Mouse (Mus musculus) A20 (cell line): ENCODE measurements at regions not wholly inside any gene's neighbourhood (a gene's known extent, or its start where the extent isn't known, plus 50 kb on each side); places are given as distances from the start of the nearest gene placed in this dataset.

Experiments
- DNase-seq: peaks from one replicate; pipeline ENCODE4 v3.0.0-alpha.2; 2011; ENCODE audit warnings: low read depth, low spot score

DNA sequence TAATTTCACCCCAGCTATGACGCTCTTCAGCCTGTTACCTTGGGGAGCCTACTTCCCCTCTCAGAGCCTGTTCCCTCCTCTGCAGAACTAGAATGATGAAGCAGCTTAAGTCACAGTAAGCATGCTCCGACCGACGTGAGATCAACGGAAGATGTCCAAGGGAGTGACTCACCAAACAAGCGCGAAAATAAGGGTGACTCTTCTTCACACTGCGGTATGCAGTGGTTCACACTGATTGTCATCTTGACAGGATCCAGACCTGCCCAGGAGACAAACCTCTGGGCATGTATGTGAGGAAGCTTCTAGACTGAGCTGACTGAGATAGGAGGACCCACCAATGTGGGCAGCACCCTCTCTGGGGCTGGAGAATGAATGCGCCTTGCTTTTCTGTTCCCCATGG, 116.3 kb upstream of the Tpm1 start:
- no peak for DNase-seq

DNA sequence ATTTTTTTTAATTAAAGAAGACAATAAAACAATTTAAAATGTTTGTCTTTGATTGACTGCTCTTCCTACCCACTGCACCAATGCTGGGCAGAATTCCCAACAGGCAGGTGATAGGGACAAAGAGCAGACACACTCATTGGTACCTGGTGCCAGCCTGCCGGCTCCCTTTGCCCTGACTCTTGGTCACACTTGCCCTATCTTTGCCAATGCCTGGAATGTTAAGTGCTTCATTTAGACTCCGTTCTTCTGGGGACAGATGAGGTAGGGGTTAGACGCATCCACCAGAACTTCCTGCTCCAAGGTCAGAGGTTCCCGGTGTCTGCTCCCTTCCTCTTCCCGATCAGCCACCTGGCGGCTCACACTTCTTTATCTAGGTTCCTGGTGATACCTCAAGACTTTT, 114.5 kb upstream of the Tpm1 start:
- no peak for DNase-seq

DNA sequence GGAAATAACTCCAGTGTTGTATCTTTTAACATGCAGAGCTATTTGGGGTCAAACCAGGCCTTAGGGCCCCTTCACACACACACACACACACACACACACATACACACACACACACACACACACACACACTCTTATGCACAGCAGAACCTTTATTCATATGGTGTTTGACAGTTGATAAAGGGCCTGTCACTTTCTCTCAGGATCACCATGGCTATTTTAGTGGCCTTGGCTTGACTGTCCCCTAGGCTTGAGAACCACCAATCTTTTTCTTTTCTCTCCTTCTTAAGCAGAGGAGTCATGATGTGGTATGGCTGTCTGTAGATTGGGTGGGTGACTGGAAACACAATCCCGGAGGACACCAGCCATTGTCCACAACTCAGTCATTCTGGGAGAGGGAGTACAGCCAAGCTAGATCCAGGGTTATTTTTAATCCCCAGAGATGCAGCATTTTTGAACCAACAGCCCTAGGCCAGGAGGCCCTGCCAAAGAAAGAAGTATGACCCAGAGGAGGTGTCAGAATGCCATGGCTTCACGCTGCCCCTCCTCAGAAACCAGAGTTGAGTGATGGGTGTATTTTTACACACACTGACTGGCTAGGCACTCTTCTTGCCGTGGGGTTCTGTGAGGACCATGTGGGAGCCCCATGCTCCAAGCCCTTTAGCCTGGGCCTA, 111.7 kb upstream of the Tpm1 start:
- DNase-seq = no peak

DNA sequence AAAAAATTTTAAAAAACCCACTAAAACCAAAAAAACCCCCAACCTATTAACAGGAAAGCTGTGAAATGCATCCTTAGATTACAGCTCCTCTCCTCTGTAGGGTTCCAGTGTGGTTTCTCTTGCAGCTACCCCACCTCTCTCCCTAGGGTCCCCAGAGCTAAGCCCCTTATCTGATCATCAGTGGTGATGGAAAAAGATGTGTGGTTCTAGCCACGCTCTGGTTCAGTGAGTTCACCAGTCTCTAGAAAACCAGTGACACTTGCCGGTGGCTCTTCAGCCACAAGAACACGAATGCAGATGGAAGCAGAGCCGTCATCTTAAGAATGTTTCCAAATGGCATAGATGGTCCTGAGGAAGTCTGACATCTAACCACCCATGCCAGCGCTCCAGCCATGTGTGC, 111.1 kb upstream of the Tpm1 start:
- DNase-seq = no peak

DNA sequence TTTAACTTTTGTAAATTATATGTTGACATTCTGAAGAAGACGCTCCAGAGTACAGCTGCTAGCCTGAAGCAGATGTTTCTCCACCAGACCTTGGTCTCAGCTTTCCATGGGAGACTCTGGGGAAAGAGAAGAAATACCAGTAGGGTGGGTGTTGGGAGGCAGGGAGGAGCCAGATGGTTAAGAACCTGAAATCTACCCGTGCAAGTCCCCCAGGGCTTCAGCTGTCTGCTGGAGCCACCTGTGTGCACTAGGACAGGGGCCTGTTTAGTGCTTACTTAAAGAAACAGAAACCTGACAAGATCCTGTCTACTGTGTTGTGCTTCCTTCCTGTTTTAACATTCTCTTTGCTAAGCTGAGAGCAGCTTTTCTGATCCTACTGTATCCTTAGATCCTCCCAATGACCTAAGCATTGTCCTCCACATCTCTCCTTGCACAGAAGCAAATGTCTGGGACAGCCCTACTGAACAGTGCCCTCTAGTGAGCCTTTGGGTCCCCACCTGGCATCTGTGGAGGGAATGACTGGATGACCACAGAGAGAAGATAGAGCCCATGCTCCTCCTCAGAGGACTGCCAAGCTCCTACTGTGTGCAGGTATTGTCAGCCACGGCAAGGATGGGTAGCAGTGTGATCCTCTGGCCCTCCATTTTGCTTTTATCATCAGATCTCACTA, 107.5 kb upstream of the Tpm1 start:
- DNase-seq = peak; percentile 63

DNA sequence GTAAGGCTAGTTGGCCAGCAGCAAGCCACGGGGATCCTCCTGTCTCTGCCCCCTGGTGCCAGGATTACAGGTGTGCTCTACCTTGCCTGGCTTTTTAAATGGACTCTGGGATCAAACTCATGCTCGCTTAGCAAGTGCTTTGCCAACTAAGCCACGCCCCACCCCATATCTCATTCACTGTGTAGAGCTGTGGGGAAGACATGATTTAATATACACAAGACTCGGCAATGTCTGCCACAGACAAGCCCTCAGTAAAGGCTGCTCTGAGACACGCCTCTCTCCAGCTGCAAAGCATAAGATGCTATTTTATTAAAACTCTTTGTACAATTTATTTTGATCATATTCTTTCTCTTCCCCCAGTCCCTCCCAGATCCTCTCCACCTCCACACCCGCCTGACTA, 104.9 kb upstream of the Tpm1 start:
- DNase-seq = no peak

DNA sequence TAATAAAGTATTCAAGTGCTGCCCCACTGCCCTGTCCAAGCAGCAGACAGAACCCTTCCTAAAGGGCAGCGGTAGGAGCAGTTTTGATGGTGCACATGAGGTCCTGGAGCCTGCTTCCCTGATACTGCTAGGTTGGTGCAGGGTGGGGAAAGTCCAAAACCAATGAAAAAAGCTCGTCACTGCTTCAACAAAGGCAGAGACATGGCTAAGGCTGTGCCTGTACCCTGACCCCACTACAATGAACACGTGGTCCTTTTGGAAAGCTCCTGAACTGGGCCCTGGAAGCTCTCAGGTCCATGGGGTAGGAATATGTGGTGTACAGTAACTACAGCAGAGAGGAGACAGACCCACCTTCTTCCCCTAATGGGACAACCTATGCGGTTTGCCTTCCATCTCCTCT, 104.1 kb upstream of the Tpm1 start:
- DNase-seq = no peak

DNA sequence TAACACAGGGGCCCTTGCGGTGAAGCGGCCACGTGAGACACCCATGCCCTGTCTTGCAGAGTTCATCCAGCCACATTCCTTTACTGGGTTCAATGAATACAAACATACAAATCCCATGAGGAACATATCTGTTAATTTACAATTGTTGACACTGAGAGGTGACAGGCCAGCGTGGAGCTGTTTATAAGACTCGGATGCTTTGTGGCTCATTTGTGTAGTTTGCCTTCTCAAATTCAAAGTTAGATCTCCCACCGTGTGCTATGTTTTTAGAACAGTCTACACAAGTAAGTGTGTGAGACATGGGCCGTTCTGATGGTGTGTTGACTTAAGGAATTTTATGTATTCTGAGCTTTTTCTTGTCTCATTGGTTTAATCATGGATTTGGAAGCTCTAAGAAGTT, 98.5 kb upstream of the Tpm1 start:
- DNase-seq = no peak

DNA sequence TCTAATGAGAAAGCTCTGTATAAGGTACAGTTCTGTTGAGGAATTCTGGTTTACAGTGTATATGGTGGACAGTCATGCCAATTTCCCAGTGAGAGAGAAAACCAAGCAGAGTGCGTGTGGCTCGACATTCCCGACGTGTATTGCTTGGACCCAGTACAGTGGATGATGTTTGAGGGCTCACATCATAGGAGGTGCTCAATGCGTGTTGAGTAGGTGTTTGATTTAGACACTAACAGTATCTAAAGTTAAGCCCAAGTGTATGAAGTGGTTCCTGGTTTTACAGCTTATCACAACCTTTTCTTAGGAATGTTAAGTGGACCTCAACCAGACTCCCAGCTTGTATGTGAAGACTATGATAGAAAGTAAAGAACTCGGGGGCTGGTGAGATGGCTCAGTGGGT, 96.2 kb upstream of the Tpm1 start:
- DNase-seq = no peak

DNA sequence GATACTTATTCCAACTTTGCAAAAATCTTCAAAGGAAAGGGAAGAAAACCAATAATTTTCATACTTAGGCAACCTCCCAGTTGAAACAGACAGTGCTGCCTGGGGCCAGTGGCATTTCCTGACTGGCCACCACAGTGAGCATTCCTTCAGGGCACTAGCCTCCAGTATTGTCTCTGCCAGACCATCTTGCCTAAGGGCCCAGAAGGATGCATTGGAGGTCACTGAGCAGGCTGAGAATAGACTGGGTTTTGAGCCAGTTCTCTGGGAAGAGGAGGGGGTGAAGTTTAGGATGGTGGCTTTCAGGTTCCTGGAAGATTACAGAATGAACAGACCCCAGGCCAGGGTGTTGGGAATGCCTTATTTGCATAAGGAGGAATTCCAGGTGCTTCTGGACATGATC, 95.3 kb upstream of the Tpm1 start:
- DNase-seq = no peak

DNA sequence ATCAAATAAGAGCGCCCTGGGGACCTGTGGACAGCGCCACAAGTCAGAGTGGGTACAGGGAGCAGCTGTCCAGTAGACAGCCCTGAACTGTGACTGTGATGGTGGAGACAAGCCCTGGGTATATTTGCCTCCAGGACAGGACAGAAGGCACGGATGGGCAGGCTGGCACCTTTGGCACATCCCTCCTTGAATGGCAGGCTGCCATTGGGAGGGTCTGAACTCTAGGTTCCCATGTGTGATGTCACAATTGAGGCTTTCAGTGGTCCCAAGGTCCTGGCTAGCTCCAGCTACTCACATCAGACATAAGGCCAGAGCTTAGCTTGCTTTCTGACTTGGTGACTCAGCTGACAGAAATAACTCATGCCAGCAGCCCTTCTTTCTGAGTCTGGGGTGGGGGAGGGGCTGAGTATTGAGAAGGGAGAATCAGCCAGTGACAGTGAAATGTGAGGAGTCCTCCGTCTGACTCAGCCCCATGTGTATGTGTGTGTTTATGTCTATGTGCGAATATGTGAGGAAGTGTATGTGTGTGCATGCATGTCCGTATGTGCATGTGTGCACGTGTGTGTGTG, 91.2 kb upstream of the Tpm1 start:
- no peak for DNase-seq

DNA sequence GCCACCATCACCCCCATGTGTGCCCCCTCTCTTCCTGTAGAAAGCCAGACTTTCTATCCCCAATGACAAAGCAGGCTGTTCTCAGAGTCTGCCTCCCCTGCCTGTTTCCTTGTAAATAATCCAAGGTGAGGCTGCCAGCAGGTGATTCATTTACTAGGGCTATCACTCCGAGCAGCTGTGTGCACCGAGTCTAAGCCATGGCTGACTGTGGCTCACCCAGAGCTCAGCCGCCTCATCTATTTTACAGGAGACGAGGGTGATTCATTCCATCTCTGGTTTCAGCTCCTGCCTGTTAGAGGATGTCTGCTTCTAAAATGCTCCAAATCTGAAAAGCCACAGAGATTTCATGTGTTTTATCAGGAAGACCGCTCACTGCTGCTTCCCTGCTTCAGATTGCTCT, 88.5 kb upstream of the Tpm1 start:
- DNase-seq = no peak

DNA sequence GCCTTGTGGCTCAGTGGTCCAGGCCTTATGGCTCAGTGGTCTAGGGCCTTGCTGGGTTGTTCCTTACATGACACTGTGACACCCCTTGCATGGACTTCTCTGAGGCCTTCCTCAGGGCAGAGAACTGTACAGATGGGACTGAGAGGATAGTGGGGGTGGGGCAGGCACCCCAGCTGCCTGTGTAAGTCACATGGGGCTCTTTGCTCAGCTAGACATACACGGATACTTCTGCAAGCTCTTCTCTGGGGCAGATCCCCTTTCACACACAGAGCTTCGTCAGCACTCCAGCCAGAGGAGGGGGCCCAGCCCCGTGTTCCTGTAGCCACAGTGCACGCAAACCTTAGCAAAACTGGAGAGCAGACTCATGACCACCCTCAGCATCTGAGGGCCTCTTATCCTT, 87.9 kb upstream of the Tpm1 start:
- no peak for DNase-seq

DNA sequence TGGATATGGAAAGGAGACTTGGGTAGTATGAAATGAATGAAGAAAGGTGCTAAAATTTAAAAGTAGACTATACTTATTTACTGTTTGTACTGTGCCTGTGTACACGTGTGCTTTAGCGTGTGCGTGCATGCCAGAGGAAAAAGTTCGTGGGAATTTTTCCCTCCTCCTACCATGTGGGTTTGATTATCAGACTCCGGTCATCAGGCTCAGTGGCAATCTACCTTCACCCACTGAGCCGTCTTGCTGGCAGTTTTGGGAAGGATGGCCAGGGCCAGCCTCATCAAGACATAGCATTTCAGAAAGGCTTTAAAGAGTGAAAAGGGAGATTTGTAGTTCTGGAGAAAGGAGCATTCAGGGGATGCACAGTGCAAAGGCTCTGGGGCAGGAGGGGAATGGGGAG, 87.0 kb upstream of the Tpm1 start:
- no peak for DNase-seq

DNA sequence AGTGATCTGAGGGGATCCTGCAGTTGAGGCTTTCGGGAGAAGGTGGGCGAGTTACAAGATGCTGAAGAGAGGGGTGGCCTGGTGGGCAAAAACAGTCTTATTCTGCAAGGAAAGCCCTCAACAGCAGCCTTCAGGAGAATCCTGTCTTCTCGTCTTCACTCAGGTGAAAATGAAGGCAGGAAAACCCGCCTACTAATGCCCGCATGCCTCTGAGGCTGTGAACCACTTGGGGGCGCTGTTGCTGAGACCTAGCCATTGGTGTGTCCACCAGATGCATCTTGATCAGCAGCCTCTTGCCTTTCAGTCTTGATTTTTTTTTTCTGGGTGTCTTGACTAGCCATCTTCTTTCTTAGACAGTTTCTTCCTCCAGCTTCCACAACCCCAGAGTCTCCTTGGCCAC, 85.2 kb upstream of the Tpm1 start:
- peak; percentile 42 for DNase-seq

DNA sequence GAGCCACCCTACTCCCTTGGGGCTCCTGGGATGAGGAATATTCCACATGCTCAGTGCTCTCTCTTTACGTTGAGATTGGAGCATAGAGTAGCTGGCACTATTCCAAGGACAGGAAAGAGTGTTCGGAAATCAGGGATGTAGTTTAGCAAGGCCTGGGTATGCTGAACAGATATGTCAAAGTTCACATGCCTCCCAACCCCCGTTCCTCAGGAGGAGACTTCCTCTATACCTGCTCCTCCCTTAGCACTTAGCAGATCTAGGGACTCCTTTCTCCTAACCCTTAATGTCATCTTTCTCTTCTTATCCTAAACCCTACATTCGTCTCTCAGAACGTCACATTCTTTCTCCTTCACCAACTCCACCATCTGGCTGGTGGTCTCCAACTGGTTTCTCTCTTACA, 83.2 kb upstream of the Tpm1 start:
- DNase-seq = no peak

DNA sequence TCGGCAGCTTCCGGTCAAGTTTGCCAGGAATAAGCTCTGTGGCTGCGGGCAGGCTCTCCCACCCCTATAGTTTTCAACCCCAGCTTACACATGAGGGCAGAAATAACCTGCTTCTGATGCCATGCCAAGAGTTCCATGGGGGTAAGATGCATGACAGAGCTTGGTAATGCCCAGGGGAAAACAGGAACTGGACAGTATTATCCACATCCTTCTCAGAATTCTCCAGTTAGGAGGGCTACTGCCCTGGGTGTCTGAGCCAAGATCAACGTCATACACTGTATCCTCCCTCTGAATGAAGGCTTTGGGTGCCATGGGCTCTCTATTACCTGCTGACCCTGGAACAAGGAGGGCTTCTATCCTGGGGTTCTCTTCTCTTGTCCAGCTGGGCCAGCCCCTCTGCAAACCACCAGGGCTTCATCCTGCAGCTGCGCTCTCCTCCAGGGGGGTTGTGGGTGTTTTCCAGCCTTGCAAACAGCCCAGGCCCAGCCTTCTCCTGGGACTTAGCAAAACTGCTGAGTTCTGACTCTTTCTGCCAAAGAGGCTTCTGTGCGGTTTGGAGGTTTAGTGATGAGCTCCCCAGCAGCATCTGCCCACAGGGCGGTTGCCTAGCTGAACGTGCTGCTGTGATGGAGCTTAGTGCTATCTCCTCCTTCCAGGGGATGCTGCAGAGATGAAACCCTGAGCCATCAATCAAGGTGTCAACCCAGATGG, 81.7 kb upstream of the Tpm1 start:
- no peak for DNase-seq

DNA sequence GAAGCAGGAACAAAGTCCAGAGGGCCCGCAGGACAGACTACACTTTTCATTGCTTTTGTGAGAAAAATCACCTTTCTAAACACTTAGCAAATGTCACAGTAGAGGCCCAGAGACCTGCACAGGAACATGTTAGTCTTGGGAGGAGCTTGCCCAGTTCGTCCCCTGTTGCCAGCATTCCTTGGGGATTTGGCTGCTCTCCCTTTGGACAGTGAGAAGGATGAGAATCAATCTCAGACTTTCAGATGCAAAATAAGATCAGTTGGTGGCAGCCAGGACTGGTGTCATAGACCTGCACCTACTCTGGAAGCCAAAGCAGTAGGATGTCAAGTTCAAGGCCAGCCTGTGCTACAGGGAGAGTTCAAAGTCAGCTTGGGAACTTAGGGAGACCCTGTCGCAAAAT, 80.7 kb upstream of the Tpm1 start:
- DNase-seq = no peak

DNA sequence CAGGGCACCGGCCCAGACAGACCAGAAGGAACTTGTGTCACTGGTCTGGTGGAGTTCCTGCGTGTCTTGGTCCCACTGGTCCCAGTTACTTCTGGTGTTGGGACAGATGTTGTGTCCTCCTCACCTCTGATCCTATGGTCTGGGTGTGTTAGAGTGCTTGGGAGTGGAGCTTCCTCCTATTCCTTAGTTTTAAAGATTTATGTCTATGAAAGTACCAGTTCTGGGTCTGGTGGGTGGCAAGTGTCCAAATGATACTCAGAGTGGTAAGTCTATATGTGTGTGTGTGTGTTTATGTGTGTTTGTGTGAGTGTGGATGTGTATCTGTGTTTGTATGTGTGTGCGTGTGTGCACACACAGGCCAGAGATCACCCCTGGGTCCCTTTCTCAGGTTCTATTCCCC, 79.9 kb upstream of the Tpm1 start:
- DNase-seq = no peak

DNA sequence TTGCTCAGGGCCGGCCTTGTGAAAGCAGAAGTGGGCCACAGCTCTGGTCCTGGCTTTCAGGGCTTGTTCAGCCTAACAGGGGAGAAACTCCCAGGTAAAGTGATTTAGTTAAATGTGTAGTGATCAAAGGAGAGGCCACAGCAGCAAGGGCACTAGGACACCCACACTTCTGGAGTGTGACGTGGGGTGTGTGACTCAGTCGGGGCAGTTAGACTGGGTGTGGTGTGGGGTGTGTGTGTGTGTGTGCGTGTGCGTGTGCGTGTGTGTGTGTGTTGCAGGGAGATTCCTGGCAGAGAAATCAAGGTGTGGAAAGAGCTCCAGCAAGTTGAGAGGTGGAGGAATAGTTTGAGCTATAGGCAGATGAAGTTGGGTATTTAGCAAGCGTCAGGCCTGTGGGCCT, 72.5 kb upstream of the Tpm1 start:
- DNase-seq = no peak

DNA sequence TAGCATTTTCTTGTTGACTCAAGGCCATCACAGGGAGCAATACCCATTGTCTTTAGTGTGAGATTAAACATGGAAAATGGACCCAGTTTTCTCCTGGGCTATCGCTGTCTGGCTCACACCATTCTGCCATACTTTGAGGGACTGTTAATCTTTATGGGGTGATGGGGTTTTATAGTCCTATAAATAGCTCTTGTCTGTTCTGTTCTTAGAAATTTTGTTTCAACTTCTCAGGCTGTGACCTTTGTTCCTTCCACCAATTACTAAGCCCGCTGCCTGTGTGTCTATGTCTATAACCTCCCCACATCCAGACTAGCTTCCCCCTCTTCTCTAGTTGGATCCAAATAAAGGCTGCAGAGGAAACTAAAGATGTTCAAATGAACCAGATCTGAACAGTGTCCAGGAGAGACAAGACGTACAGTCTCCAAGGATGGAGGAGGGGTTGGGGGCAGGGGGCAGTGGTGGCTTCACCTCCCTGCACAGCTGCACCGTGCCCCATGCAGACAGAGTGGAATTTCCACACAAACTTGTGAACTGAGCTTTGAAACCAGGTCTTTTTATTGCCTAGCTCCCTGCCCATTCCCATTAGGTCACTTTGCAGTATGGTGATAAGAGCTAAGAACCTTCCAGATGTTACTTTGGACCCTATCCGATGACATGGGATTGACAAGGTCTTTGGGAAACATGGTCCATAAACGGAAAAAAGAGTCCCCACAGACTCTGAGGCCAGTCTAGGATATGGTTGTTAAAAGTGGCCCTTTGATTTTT, 69.9 kb upstream of the Tpm1 start:
- no peak for DNase-seq

DNA sequence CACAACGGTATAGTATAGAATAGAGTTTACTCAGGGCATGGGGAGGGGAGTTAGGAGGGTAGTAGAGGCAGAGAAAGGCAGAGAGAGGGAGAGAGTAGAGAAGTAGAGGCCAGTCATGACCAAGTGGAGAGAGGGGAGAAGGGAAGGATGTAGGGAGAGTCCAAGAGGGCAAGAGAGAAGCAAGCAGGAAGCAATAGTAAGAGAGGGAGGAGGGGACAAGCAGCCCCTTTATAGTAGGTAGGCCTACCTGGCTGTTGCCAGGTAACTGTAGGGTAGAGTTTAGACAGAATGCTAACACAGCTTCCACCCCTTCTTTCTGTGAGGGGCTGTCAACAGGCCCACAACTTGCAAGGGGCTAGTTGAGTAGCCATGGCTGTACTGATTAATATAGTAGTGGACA, 69.2 kb upstream of the Tpm1 start:
- DNase-seq = no peak
